Mouse (Mus musculus) kidney, postnatal 0 days (tissue): ENCODE measurements around the gene 2810459M11Rik. TPM values are rescaled to one million over a fixed set of nuclear protein-coding genes. Genes with fewer than 3 reads are reported as not detected.

ENCODE experiments used
- ATAC-seq: fragments of 200-750 bp; cut with Nextera tagmentation; replicated peaks from 2 replicates; pipeline ENCODE4 v1.8.0; 2017; ENCODE audit warnings: low read depth, moderate number of reproducible peaks, moderate TSS enrichment, moderate library complexity; ENCODE audit not compliant: low FRiP score
- DNase-seq: peaks from one replicate; pipeline ENCODE4 v3.0.0-alpha.2; 2016; ENCODE audit warnings: low spot score
- H3K27ac ChIP-seq: fragments of 300-500 bp; sonication (generic); 2 replicates; pipeline ENCODE4 v1.5.1; 2014; ENCODE audit warnings: mild to moderate bottlenecking
- H3K27me3 ChIP-seq: fragments of 300-500 bp; sonication (generic); 2 replicates; pipeline ENCODE4 v1.6.1; 2014; ENCODE audit warnings: low read length, mixed read lengths; ENCODE audit not compliant: insufficient read depth
- H3K36me3 ChIP-seq: fragments of 300-500 bp; sonication (generic); 2 replicates; pipeline ENCODE4 v1.6.1; 2014; ENCODE audit warnings: low read length, mixed read lengths; ENCODE audit not compliant: insufficient read depth
- H3K4me1 ChIP-seq: fragments of 300-500 bp; sonication (generic); replicated peaks from 2 replicates; pipeline ENCODE4 v1.6.1; 2014; ENCODE audit warnings: antibody characterized with exemption, low read length, mixed read lengths; ENCODE audit not compliant: insufficient read depth
- H3K4me2 ChIP-seq: fragments of 300-500 bp; sonication (generic); 2 replicates; pipeline ENCODE4 v1.6.1; 2014; ENCODE audit warnings: mild to moderate bottlenecking, low read length, moderate library complexity, mixed read lengths
- H3K4me3 ChIP-seq: fragments of 300-500 bp; sonication (generic); replicated peaks from 2 replicates; pipeline ENCODE4 v1.5.1; 2014; ENCODE audit warnings: low read depth, low read length
- H3K9ac ChIP-seq: fragments of 300-500 bp; sonication (generic); 2 replicates; pipeline ENCODE4 v1.6.1; 2014; ENCODE audit warnings: low read depth, low read length
- H3K9me3 ChIP-seq: fragments of 300-500 bp; sonication (generic); replicated peaks from 2 replicates; pipeline ENCODE4 v1.6.1; 2016; ENCODE audit warnings: low read length, inconsistent platforms, mixed read lengths
- CTCF ChIP-seq: IDR thresholded peaks from 2 replicates; pipeline ENCODE4 v1.5.1; 2016; ENCODE audit warnings: antibody characterized with exemption, low read depth, mild to moderate bottlenecking, moderate library complexity
- WGBS: fragments of 180-500 bp; shearing (Covaris S2); extraction: QIAGEN DNeasy Blood & Tissue Kit; methylation state at CpG from one replicate; pipeline ENCODE4 v1.1.7; 2014; 5-methylcytosine and 5-hydroxymethylcytosine counted together
- polyA plus RNA-seq: library from polyadenylated mRNA; unstranded; fragments of >200 nt; fragmentation: Nextera tagmentation; extraction: Ambion mirVana; gene quantifications from 2 replicates; pipeline ENCODE4 v1.2.1, GENCODE M21; 2015

The 2810459M11Rik gene
- polyA plus RNA-seq, 1 experiment from 2014 or later: 0.70 TPM

DNA sequence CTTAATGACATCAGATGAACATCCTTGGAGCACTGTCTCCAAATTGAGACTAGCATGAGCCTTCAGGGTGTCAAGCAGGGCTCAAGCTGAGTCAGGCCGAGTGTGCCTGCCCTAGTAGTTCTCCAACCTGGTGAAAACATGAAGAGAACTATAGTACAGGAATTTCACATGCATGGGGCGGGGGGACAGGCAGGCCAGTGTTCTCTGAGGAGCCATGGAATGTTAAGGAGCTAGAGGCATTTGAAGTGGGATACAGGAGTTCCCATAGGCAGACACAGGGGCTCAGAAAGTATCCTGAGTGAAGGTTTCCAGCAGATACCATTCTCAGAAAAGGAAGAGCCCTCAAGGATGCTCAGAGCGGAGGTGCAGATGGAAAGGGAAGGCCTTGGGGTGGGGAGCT lies 3.1 kb downstream of the 2810459M11Rik start:
- Histone ChIP-seq H3K27me3 (peaks cover 8% of the 10 kb centered on the region; the same call in 1 of the 2 replicates), H3K9ac (no peak overlapping the region), H3K36me3 (no peaks in the 10 kb centered on the region), H3K4me1 (peaks cover 9% of the 10 kb centered on the region; the same call in 1 of the 2 replicates), H3K4me3 (no peak overlapping the region), H3K27ac (no peak overlapping the region), H3K4me2 (no peak overlapping the region), H3K9me3 (no peaks in the 10 kb centered on the region)
- 90% methylated on average over 3 of the region's 3 CpGs for WGBS
- DNase-seq: no peak
- TF ChIP-seq CTCF: no peak
- ATAC-seq: no peak

DNA sequence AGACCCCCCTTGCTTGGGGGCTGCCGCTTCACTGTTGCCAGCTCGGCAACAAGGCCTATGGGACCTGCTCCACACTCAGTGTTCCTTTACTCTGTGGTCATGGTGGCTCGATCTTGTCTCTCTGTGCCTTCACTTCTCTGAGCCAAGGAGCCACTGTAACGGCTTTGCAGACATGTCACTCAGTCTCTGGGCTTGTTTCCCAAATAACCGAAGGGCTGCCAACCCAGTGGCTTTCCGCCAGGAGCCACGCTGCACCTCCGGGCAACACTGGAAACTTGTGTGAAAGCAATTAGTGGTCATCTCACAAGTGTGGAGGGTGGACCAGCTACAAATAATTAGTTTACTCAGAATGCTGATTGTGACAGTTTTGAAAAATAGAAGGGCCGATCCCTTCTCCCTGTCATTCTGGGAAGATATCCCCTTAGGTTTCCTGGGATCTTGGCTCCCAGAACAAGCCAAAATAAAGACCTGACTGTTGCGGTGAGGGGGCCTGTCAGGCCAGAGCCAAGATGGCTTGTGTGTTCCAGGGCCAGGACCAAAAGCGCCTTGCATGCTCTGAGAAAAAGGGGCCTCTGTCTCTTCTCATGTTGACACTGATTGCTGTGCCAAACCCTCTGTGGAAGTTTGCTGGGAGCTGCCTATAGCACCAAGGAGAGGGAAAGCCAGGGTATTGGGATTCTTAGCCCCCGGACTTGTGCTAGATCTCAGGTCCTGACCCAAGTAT lies 7.7 kb downstream of the 2810459M11Rik start:
- H3K9ac ChIP-seq: no peak overlapping the region
- WGBS: 80% methylated on average over 12 of the region's 12 CpGs
- H3K36me3 ChIP-seq: no peaks in the 10 kb centered on the region
- ATAC-seq (no peak), DNase-seq (no peak)
- H3K27me3 ChIP-seq: no peaks in the 10 kb centered on the region
- TF ChIP-seq CTCF: no peak
- no peak overlapping the region for H3K4me2 ChIP-seq
- no peaks in the 10 kb centered on the region for H3K9me3 ChIP-seq
- no peak overlapping the region for H3K27ac ChIP-seq
- H3K4me3 ChIP-seq: no peak overlapping the region
- no peaks in the 10 kb centered on the region for H3K4me1 ChIP-seq

DNA sequence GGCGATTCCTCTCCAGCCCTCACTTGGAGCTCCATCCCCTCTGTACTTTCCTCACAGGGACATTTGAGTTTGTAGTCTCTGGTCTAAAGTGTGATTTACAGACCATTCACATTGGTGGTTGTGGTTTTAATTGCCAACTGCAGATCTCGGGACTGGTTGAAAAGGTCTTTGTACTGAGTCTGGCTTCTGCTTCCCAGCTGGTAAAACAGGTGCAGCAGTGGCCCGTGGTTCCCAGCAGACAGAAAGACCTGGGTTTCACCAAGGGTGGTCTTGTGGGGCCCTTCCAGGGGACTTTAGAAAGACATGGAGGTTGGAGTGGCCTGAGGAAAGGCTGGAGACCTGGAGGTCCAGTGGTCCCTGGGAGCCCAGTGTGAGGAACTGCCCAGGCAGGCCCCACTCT lies 9.3 kb downstream of the 2810459M11Rik start:
- DNase-seq (no peak), ATAC-seq (no peak)
- H3K4me2 ChIP-seq: no peak overlapping the region
- no peaks in the 10 kb centered on the region for H3K27me3 ChIP-seq
- H3K9me3 ChIP-seq: no peaks in the 10 kb centered on the region
- no peak overlapping the region for H3K9ac ChIP-seq
- no peak overlapping the region for H3K4me3 ChIP-seq
- WGBS: 50% methylated on average over 3 of the region's 3 CpGs
- no peak for TF ChIP-seq CTCF
- H3K36me3 ChIP-seq: no peaks in the 10 kb centered on the region
- no peaks in the 10 kb centered on the region for H3K4me1 ChIP-seq
- no peak overlapping the region for H3K27ac ChIP-seq

DNA sequence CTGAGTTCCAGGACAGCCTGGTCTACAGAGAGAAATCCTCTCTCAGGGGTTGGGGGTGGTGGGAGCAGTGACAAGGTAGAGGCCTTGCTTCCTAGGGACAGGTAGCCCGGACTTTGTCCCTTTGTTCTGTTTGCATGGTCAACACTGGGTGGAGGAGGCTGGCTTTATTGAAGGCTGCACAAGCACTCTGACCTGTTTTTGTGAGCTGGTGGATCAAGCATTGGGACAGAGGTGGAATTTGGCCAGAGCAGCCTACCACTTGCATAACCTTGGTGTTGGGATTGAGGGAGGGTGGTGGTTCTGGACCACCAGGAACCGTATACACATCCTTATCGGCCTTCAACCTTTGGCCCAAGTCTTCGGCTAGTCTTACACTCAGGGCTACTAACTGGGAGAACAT lies 10.6 kb downstream of the 2810459M11Rik start:
- WGBS: 88% methylated on average over 4 of the region's 4 CpGs
- Histone ChIP-seq H3K4me2 (no peak overlapping the region), H3K36me3 (no peaks in the 10 kb centered on the region), H3K27me3 (no peaks in the 10 kb centered on the region), H3K27ac (no peak overlapping the region), H3K9me3 (no peaks in the 10 kb centered on the region), H3K4me3 (no peak overlapping the region), H3K9ac (no peak overlapping the region), H3K4me1 (no peaks in the 10 kb centered on the region)
- ATAC-seq (no peak), DNase-seq (no peak)
- no peak for TF ChIP-seq CTCF

DNA sequence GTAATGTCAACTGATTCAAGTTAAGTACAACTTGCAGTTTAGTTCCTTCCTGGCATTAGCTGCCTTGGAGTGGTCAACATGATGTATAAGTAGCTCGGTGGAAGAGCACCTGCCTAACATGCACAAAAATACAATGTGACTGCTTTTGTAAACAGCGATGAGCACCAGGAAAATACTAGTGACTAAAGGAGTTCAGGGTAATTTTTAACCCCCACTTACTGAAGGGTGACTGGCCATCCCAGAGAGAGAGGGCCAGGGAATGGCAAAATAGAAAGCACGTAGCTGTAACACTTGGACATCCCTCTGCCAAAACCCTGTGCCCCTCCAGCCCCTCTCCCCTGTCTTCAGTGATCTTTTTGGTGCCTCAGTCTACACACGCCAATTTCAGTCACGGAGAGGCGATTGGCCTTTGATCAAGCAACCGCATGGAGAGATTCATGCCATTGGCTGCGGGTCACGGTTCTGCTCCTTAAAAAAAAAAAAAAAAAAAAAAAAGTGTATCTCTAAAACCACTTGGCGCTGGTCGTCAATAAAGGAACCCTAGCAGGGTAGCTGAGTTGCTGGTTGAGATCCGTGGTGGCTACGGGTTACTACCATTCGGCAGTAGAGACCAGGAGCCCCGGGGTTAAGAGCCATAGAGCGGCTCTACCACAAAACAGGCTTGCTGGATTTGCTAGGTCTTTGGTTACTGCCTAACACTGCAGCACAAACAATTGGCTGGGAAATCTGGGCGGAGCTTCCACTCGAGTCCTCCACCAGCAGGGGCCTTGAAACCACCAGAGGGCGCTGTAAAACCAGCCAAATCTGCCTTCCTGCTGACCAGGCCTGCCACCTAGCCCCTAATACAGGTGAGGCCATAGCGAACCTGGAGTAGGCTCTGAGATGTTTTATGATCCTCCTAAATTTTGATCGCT lies 13.4 kb downstream of the 2810459M11Rik start:
- H3K4me1 ChIP-seq: no peaks in the 10 kb centered on the region
- H3K9me3 ChIP-seq: no peaks in the 10 kb centered on the region
- peak overlapping the region; percentile 50 for H3K4me2 ChIP-seq
- peak; percentile 96 for TF ChIP-seq CTCF
- no peaks in the 10 kb centered on the region for H3K36me3 ChIP-seq
- H3K4me3 ChIP-seq: peak overlapping the region; percentile 23
- ATAC-seq (peak; percentile 84), DNase-seq (peak; percentile 97)
- H3K9ac ChIP-seq: peak overlapping the region; percentile 48; the same call in 1 of the 2 replicates
- 10% methylated on average over 21 of the region's 21 CpGs for WGBS
- no peaks in the 10 kb centered on the region for H3K27me3 ChIP-seq
- H3K27ac ChIP-seq: peak overlapping the region; percentile 56; the same call in 1 of the 2 replicates

DNA sequence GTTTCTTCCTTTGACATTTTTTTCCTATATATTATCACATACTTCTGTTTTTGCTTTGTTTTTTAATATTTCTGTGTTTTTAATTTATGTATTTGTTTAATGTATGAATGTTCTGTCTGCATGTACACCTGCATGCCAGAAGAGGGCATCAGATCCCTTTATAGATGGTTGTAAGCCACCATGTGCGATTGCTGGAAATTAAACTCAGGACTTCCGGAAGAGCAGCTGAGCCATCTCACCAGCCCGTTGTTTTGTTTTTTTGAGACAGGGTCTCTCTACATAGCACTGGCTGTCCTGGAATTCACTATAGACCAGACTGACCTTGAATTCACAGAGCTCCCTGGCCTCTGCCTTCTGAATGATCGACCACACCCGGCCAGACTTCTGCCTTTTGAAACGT lies 16.9 kb downstream of the 2810459M11Rik start:
- peak; percentile 64 for TF ChIP-seq CTCF
- H3K36me3 ChIP-seq: no peaks in the 10 kb centered on the region
- no peaks in the 10 kb centered on the region for H3K9me3 ChIP-seq
- 77% methylated on average over 6 of the region's 6 CpGs for WGBS
- H3K27ac ChIP-seq: no peak overlapping the region
- H3K4me3 ChIP-seq: no peak overlapping the region
- no peak overlapping the region for H3K9ac ChIP-seq
- H3K4me1 ChIP-seq: peaks cover 10% of the 10 kb centered on the region
- ATAC-seq: no peak
- no peaks in the 10 kb centered on the region for H3K27me3 ChIP-seq
- peak; percentile 25 for DNase-seq
- no peak overlapping the region for H3K4me2 ChIP-seq
